Mouse (Mus musculus) central nervous system, embryonic 14 days (tissue): ENCODE results near the gene Olfr777. TPM values are rescaled to one million over a fixed set of nuclear protein-coding genes. Genes with fewer than 3 reads are reported as not detected.

Experiments
- polyA plus RNA-seq: library from polyadenylated mRNA; depleted of rRNA; stranded (reverse); fragments of >200 nt; gene quantifications from 2 replicates; pipeline ENCODE4 v1.2.3, GENCODE M21; 2012; rRNA removed

The Olfr777 gene
- polyA plus RNA-seq = not detected in 2 replicates

DNA sequence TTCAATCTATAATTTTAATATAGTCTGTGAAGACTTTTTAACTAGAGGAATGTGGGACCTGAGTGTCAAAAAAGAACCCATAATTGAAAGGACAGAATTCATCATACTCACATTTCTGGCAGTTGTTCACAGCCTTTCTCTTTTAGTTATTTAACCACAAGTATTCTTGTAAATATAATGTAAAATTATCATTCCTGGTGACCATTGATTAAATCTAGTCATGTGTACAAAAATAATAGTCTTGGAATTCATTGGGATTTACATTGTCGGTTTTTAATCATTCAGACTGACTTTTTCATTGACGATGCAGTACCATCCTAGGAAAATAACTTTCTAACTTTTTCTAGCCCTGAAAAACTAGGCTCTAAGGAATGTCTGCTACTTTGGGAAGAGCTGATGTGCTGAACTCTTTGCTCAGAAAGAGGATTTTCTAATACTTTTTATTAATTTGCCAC is at the start of gene Olfr777:
Gene Olfr777, minus strand, starts transcription at position 405 of the 455 bp plus-strand sequence.

DNA sequence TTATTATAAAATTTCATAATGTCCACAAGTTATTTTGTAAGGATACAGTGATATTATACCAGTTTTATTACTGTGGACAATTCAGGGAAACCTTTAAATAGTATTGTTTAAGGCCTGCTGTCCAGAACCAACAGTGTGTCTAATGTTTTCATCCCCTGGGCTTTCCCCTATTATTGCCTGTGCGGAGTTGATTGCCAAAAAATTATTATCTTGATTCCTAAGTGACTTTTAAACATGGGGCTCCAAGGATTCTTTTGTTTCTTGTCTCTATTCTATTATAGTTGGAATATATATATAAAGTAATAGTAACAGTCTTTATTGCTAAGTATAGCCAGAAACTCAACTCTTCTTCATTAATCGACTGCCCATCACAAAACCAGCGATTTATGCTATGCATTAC is 46.5 kb upstream of the Olfr777 start, which contains the start of gene Olfr780:
Gene Olfr780, plus strand, starts transcription at position 301 of the 400 bp plus-strand sequence.

DNA sequence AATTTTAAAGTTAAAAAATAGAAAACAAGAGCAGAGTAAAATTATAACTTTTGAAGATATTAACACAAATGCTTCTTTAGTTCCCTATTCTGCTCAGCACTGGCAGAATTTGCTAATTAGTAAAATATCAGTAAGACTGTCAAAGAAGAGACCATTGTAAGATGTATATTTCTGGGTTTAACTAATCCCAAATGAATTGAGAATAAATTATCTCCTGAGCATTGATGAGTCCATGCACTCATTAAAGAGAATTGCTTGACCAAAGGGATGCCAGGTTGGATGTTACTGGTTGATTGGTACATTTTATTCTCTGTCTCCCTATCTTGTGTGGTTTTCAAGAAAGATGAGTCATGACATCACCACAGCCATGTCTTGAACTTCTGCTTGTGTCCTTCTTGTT is 12.5 kb downstream of the Olfr777 start, which contains the start of gene Olfr776:
Gene Olfr776, plus strand, starts transcription at position 301 of the 400 bp plus-strand sequence.

DNA sequence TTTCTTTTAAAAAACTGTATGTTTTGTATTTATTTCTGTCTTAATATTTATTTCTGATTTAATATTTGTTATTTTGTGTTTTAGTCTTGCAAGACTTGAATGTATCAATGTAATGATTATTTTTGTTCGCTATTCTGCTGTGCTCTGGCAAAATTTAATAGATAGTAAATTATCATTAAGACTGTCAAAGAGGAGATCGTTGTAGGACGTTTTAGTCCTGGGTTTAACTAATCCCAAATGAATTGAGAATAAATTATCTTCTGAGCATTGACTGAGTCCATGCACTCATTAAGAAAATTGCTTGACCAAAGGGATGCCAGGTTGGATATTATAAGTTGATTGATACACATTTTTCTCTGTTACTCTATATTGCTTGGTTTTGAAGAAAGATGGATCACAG is 23.2 kb downstream of the Olfr777 start, which contains the start of gene Olfr775:
Gene Olfr775, plus strand, starts transcription at position 301 of the 400 bp plus-strand sequence.

GRCm38 (mm10) chr10:129235904-129236303 is 35.4 kb downstream of the Olfr777 start, which contains the start of gene Olfr774:
TSS of gene Olfr774 (plus strand) at chr10:129236204.

Other genes starting within 250 kb of the Olfr777 start
- not detected in 2 replicates for gene Olfr764-ps1, start 231.6 kb downstream of the Olfr777 start, polyA plus RNA-seq
- not detected in 2 replicates for gene Olfr765, start 221.5 kb downstream of the Olfr777 start, polyA plus RNA-seq
- gene Olfr766-ps1, start 202.5 kb downstream of the Olfr777 start, polyA plus RNA-seq = not detected in 2 replicates
- gene Olfr767, start 188.6 kb downstream of the Olfr777 start, polyA plus RNA-seq = not detected in 2 replicates
- not detected in 2 replicates for gene Olfr768, start 172.1 kb downstream of the Olfr777 start, polyA plus RNA-seq
- gene Olfr769, start 153.6 kb downstream of the Olfr777 start, polyA plus RNA-seq = not detected in 2 replicates
- not detected in 2 replicates for gene Olfr770, start 132.5 kb downstream of the Olfr777 start, polyA plus RNA-seq
- not detected in 2 replicates for gene Olfr771, start 106.7 kb downstream of the Olfr777 start, polyA plus RNA-seq
- gene Olfr772, start 93.6 kb downstream of the Olfr777 start, polyA plus RNA-seq = not detected in 2 replicates
- gene Olfr773, start 84.1 kb downstream of the Olfr777 start, polyA plus RNA-seq = not detected in 2 replicates
- gene Olfr774, start 35.3 kb downstream of the Olfr777 start, polyA plus RNA-seq = not detected in 2 replicates
- not detected in 2 replicates for gene Olfr775, start 23.1 kb downstream of the Olfr777 start, polyA plus RNA-seq
- gene Olfr776, start 12.4 kb downstream of the Olfr777 start, polyA plus RNA-seq = not detected in 2 replicates
- not detected in 2 replicates for gene Olfr780, start 46.6 kb upstream of the Olfr777 start, polyA plus RNA-seq
- not detected in 2 replicates for gene Olfr781, start 57.4 kb upstream of the Olfr777 start, polyA plus RNA-seq
- gene Olfr782, start 77.4 kb upstream of the Olfr777 start, polyA plus RNA-seq = not detected in 2 replicates
- gene Olfr784, start 112.6 kb upstream of the Olfr777 start, polyA plus RNA-seq = 0.06 TPM in 2 replicates
- gene Olfr785, start 133.9 kb upstream of the Olfr777 start, polyA plus RNA-seq = not detected in 2 replicates
- not detected in 2 replicates for gene Olfr786, start 155.8 kb upstream of the Olfr777 start, polyA plus RNA-seq
- 0.01 TPM in 1 of 2 replicates, not detected in the other for gene Olfr787, start 190.4 kb upstream of the Olfr777 start, polyA plus RNA-seq
- not detected in 2 replicates for gene Olfr788, start 199.5 kb upstream of the Olfr777 start, polyA plus RNA-seq
- gene Olfr789, start 213.3 kb upstream of the Olfr777 start, polyA plus RNA-seq = not detected in 2 replicates
- gene Olfr790, start 227.0 kb upstream of the Olfr777 start, polyA plus RNA-seq = not detected in 2 replicates